Mouse (Mus musculus): ENCODE results near the gene Eepd1.

DNA sequence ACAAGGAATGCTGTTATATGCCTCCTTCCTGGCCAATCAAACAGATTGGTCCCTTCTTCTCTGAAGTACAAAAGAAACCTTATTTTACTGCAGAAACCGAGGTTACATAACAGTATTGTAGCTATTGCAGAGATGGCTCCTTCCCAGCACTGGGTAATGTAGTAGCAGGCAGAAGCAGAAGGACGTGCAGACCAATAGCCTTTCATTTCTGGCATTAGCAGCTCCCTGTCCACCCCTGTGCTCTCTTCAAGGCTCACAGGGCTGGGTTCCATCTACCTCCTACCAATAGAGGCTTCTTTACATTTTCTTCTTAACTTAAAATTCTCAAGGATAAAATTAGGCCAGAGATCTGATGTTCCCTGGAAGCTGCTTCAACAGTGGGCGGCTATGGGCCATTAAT, 38.3 kb upstream of the Eepd1 start:
- TF ChIP-seq CTCF (IDR thresholded peaks at IDR 0.05; ENCODE audit: control insufficient read depth, insufficient read depth, low read length): no peak
- TF ChIP-seq POLR2A (IDR thresholded peaks at IDR 0.05; ENCODE audit: borderline replicate concordance, control insufficient read depth, low read depth, low read length): no peak

All from bone marrow, adult 2 months (tissue).